Mouse (Mus musculus): ENCODE data around the gene Hif3a. TPM values are rescaled to one million over a fixed set of nuclear protein-coding genes. Genes with fewer than 3 reads are reported as not detected.

Hif3a gene
- 4.9 and 7.8 TPM in 2 replicates for polyA plus RNA-seq (2012; rRNA removed)

GRCm38 (mm10) chr7:17062389-17062788, at the start of gene Hif3a:
Gene Hif3a, minus strand, starts transcription at chr7:17062427.

GRCm38 (mm10) chr7:17073904-17074615, 11.8 kb upstream of the Hif3a start, which contains the start of gene Psg16:
Gene Psg16, plus strand, starts transcription at chr7:17074040.

GRCm38 (mm10) chr7:17027588-17028343, 34.5 kb downstream of the Hif3a start, which contains the start of gene Ppp5c:
Gene Ppp5c, minus strand, starts transcription at chr7:17027924.

GRCm38 (mm10) chr7:16992451-16992807, 69.8 kb downstream of the Hif3a start, which contains the start of gene Ccdc8:
Gene Ccdc8, plus strand, starts transcription at chr7:16992708.

GRCm38 (mm10) chr7:16982859-16983568, 79.2 kb downstream of the Hif3a start, which contains the start of gene Gm42372:
Gene Gm42372, plus strand, starts transcription at chr7:16983086.

Other genes with a start within 250 kb of the Hif3a start
- gene Strn4, start 246.5 kb downstream of the Hif3a start, polyA plus RNA-seq (2012; rRNA removed) = 133 and 140 TPM in 2 replicates
- 27.4 and 39.2 TPM in 2 replicates for gene Fkrp, start 245.7 kb downstream of the Hif3a start, polyA plus RNA-seq (2012; rRNA removed)
- 44.3 and 45.8 TPM in 2 replicates for gene Prkd2, start 219.5 kb downstream of the Hif3a start, polyA plus RNA-seq (2012; rRNA removed)
- gene Dact3, start 187.1 kb downstream of the Hif3a start, polyA plus RNA-seq (2012; rRNA removed) = 66.8 and 81.5 TPM in 2 replicates
- gene Gng8, start 170.6 kb downstream of the Hif3a start, polyA plus RNA-seq (2012; rRNA removed) = 4.2 and 8.5 TPM in 2 replicates
- gene Ptgir, start 155.9 kb downstream of the Hif3a start, polyA plus RNA-seq (2012; rRNA removed) = 3.6 and 5.5 TPM in 2 replicates
- gene Calm3, start 138.3 kb downstream of the Hif3a start, polyA plus RNA-seq (2012; rRNA removed) = 462 and 594 TPM in 2 replicates
- 8.9 and 9.2 TPM in 2 replicates for gene Pnmal2, start 117.7 kb downstream of the Hif3a start, polyA plus RNA-seq (2012; rRNA removed)
- 0.24 and 0.31 TPM in 2 replicates for gene Pnmal1, start 102.7 kb downstream of the Hif3a start, polyA plus RNA-seq (2012; rRNA removed)
- gene Gm42372, start 79.3 kb downstream of the Hif3a start, polyA plus RNA-seq (2012; rRNA removed) = 0.05 TPM in 2 replicates
- 1.7 and 2.0 TPM in 2 replicates for gene Ccdc8, start 69.7 kb downstream of the Hif3a start, polyA plus RNA-seq (2012; rRNA removed)
- gene Ppp5c, start 34.5 kb downstream of the Hif3a start, polyA plus RNA-seq (2012; rRNA removed) = 346 and 370 TPM in 2 replicates
- 0.12 TPM in 1 of 2 replicates, not detected in the other for gene Psg16, start 11.6 kb upstream of the Hif3a start, polyA plus RNA-seq (2012; rRNA removed)
- gene Ceacam3, start 87.9 kb upstream of the Hif3a start, polyA plus RNA-seq (2012; rRNA removed) = not detected in 2 replicates
- not detected in 2 replicates for gene Psg29, start 141.1 kb upstream of the Hif3a start, polyA plus RNA-seq (2012; rRNA removed)